Mouse (Mus musculus) midbrain, postnatal 0 days (tissue): ENCODE measurements at regions not wholly inside any gene's neighbourhood (a gene's known extent, or its start where the extent isn't known, plus 50 kb on each side); places are given as distances from the start of the nearest gene placed in this dataset.

Experiments used
- ATAC-seq: fragments of 200-750 bp; cut with Nextera tagmentation; 2 replicates; pipeline ENCODE4 v1.8.0; 2017; ENCODE audit warnings: moderate number of reproducible peaks, mild to moderate bottlenecking, moderate TSS enrichment, moderate library complexity; ENCODE audit not compliant: low FRiP score
- DNase-seq: peaks from one replicate; pipeline ENCODE4 v3.0.0-alpha.2; 2015; ENCODE audit warnings: low spot score
- H3K27ac ChIP-seq: fragments of 300-500 bp; sonication (generic); 2 replicates; pipeline ENCODE4 v1.5.1; 2014; ENCODE audit warnings: low read depth, mild to moderate bottlenecking, low read length, mixed read lengths
- H3K27me3 ChIP-seq: fragments of 300-500 bp; sonication (generic); 2 replicates; pipeline ENCODE4 v1.6.1; 2014; ENCODE audit warnings: low read length, control low read depth, mixed read lengths; ENCODE audit not compliant: insufficient read depth
- H3K36me3 ChIP-seq: fragments of 300-500 bp; sonication (generic); 2 replicates; pipeline ENCODE4 v1.6.1; 2014; ENCODE audit warnings: low read length, control low read depth, mixed read lengths; ENCODE audit not compliant: insufficient read depth
- H3K4me1 ChIP-seq: fragments of 300-500 bp; sonication (generic); 2 replicates; pipeline ENCODE4 v1.6.1; 2014; ENCODE audit warnings: mild to moderate bottlenecking, control low read depth, antibody characterized with exemption, low read length, mixed read lengths; ENCODE audit not compliant: insufficient read depth
- H3K4me2 ChIP-seq: fragments of 300-500 bp; sonication (generic); 2 replicates; pipeline ENCODE4 v1.6.1; 2014; ENCODE audit warnings: low read depth, mild to moderate bottlenecking, low read length, mixed read lengths; ENCODE audit not compliant: poor library complexity, severe bottlenecking
- H3K4me3 ChIP-seq: fragments of 300-500 bp; sonication (generic); 2 replicates; pipeline ENCODE4 v1.5.1; 2014; ENCODE audit warnings: low read depth, mild to moderate bottlenecking, low read length, moderate library complexity
- H3K9ac ChIP-seq: fragments of 300-500 bp; sonication (generic); replicated peaks from 2 replicates; pipeline ENCODE4 v1.6.1; 2014; ENCODE audit warnings: mild to moderate bottlenecking, low read length, moderate library complexity, mixed read lengths; ENCODE audit not compliant: poor library complexity, severe bottlenecking
- H3K9me3 ChIP-seq: fragments of 300-500 bp; sonication (generic); 2 replicates; pipeline ENCODE4 v1.6.1; 2016; ENCODE audit warnings: low read length, control low read depth
- CTCF ChIP-seq: IDR thresholded peaks from 2 replicates; pipeline ENCODE4 v1.5.1; 2016; ENCODE audit warnings: antibody characterized with exemption, mild to moderate bottlenecking
- WGBS: fragments of 180-500 bp; shearing (Covaris S2); extraction: QIAGEN DNeasy Blood & Tissue Kit; methylation state at CpG from one replicate; pipeline ENCODE4 v1.1.7; 2014; 5-methylcytosine and 5-hydroxymethylcytosine counted together

- DNase-seq (no peak), ATAC-seq (no peak)
- Histone ChIP-seq H3K36me3 (no peaks in the 10 kb centered on the region), H3K4me3 (no peak overlapping the region), H3K9ac (no peak overlapping the region), H3K9me3 (no peaks in the 10 kb centered on the region), H3K4me2 (no peak overlapping the region), H3K4me1 (no peaks in the 10 kb centered on the region), H3K27me3 (no peaks in the 10 kb centered on the region), H3K27ac (no peak overlapping the region)
- 52% methylated on average over 1 of the region's 1 CpGs for WGBS
- TF ChIP-seq CTCF: no peak
Measured at GRCm38 (mm10) chr13:56356999-56357398, 60.6 kb upstream of the Cxcl14 start.

- H3K4me1 ChIP-seq: no peaks in the 10 kb centered on the region
- DNase-seq (no peak), ATAC-seq (no peak)
- no peak overlapping the region for H3K4me2 ChIP-seq
- H3K4me3 ChIP-seq: no peak overlapping the region
- no peak overlapping the region for H3K27ac ChIP-seq
- H3K9me3 ChIP-seq: no peaks in the 10 kb centered on the region
- H3K9ac ChIP-seq: no peak overlapping the region
- no peaks in the 10 kb centered on the region for H3K36me3 ChIP-seq
- no peaks in the 10 kb centered on the region for H3K27me3 ChIP-seq
- WGBS: 92% methylated on average over 3 of the region's 3 CpGs
- TF ChIP-seq CTCF: no peak
Measured at GRCm38 (mm10) chr13:56357955-56358354, 61.6 kb upstream of the Cxcl14 start.

- Histone ChIP-seq H3K4me2 (no peak overlapping the region), H3K9me3 (no peaks in the 10 kb centered on the region), H3K27me3 (no peaks in the 10 kb centered on the region), H3K36me3 (no peaks in the 10 kb centered on the region), H3K4me1 (no peaks in the 10 kb centered on the region), H3K4me3 (no peak overlapping the region), H3K9ac (no peak overlapping the region), H3K27ac (no peak overlapping the region)
- ATAC-seq (no peak), DNase-seq (no peak)
- 76% methylated on average over 7 of the region's 7 CpGs for WGBS
- no peak for TF ChIP-seq CTCF
Measured at GRCm38 (mm10) chr13:56358827-56359226, 62.5 kb upstream of the Cxcl14 start.

- H3K9ac ChIP-seq: no peak overlapping the region
- WGBS: 86% methylated on average over 18 of the region's 18 CpGs
- TF ChIP-seq CTCF: no peak
- H3K4me3 ChIP-seq: no peak overlapping the region
- H3K36me3 ChIP-seq: no peaks in the 10 kb centered on the region
- no peak overlapping the region for H3K27ac ChIP-seq
- H3K27me3 ChIP-seq: no peaks in the 10 kb centered on the region
- H3K9me3 ChIP-seq: no peaks in the 10 kb centered on the region
- H3K4me2 ChIP-seq: no peak overlapping the region
- DNase-seq (no peak), ATAC-seq (no peak)
- H3K4me1 ChIP-seq: no peaks in the 10 kb centered on the region
Measured at GRCm38 (mm10) chr13:56359554-56359953, 63.2 kb upstream of the Cxcl14 start.

- H3K27me3 ChIP-seq: no peaks in the 10 kb centered on the region
- TF ChIP-seq CTCF: no peak
- WGBS: 98% methylated on average over 2 of the region's 2 CpGs
- H3K9ac ChIP-seq: no peak overlapping the region
- no peak overlapping the region for H3K4me3 ChIP-seq
- DNase-seq (no peak), ATAC-seq (no peak)
- no peaks in the 10 kb centered on the region for H3K4me1 ChIP-seq
- H3K36me3 ChIP-seq: no peaks in the 10 kb centered on the region
- H3K9me3 ChIP-seq: no peaks in the 10 kb centered on the region
- no peak overlapping the region for H3K27ac ChIP-seq
- no peak overlapping the region for H3K4me2 ChIP-seq
Measured at GRCm38 (mm10) chr13:56360803-56361202, 64.5 kb upstream of the Cxcl14 start.

- Histone ChIP-seq H3K27ac (no peak overlapping the region), H3K9ac (no peak overlapping the region), H3K36me3 (no peaks in the 10 kb centered on the region), H3K27me3 (no peaks in the 10 kb centered on the region), H3K9me3 (no peaks in the 10 kb centered on the region), H3K4me3 (no peak overlapping the region), H3K4me2 (no peak overlapping the region), H3K4me1 (no peaks in the 10 kb centered on the region)
- no peak for DNase-seq
- 75% methylated on average over 4 of the region's 4 CpGs for WGBS
- no peak for ATAC-seq
- no peak for TF ChIP-seq CTCF
Measured at GRCm38 (mm10) chr13:56362238-56362637, 64.2 kb upstream of the Gm3045 start.
